Mouse (Mus musculus) MEL (cell line): ENCODE measurements around the gene Nectin2. TPM values are rescaled to one million over a fixed set of nuclear protein-coding genes. Genes with fewer than 3 reads are reported as not detected.

Experiments
- DNase-seq: peaks from one replicate; pipeline ENCODE4 v3.0.0; 2011; ENCODE audit warnings: low read depth, low spot score
- H3K27ac ChIP-seq: 2 replicates; pipeline ENCODE4 v1.5.1; 2012; ENCODE audit warnings: low read depth, mild to moderate bottlenecking, control low read depth, low read length, moderate library complexity; ENCODE audit not compliant: control insufficient read depth
- H3K27me3 ChIP-seq, 2 experiments: fragments of 150-350 bp in 1 of 2; sonication (generic) in 1 of 2; 2 replicates each; pipeline ENCODE4 v1.6.1; 2012; ENCODE audit warnings: low read length in 2 of 2, mild to moderate bottlenecking in 2 of 2, improper control_type of control experiment in 1 of 2, moderate library complexity in 1 of 2; ENCODE audit not compliant: insufficient read depth in 2 of 2, control insufficient read depth in 1 of 2
- H3K36me3 ChIP-seq, 2 experiments: 2 replicates each; pipeline ENCODE4 v1.6.1; 2012 to 2014; ENCODE audit warnings: low read length in 2 of 2, improper control_type of control experiment in 1 of 2, inconsistent platforms in 1 of 2, mild to moderate bottlenecking in 1 of 2; ENCODE audit not compliant: insufficient read depth in 2 of 2, control insufficient read depth in 1 of 2
- H3K4me1 ChIP-seq, 2 experiments: fragments of 150-350 bp in 1 of 2; sonication (generic) in 1 of 2; 2 replicates each; pipeline ENCODE4 v1.6.1; 2012; ENCODE audit warnings: low read length in 2 of 2, improper control_type of control experiment in 1 of 2, mild to moderate bottlenecking in 1 of 2; ENCODE audit not compliant: insufficient read depth in 2 of 2, control insufficient read depth in 1 of 2
- H3K4me3 ChIP-seq, 2 experiments: fragments of 150-350 bp in 1 of 2; sonication (generic) in 1 of 2; 2 replicates each; pipeline ENCODE4 v1.5.1; 2012; ENCODE audit warnings: low read depth in 2 of 2, low read length in 2 of 2, mild to moderate bottlenecking in 2 of 2, moderate library complexity in 2 of 2, control low read depth in 1 of 2, improper control_type of control experiment in 1 of 2; ENCODE audit not compliant: control insufficient read depth in 1 of 2, insufficient read depth in 1 of 2
- H3K79me2 ChIP-seq: 2 replicates; pipeline ENCODE4 v1.6.1; 2012; ENCODE audit warnings: mild to moderate bottlenecking, low read length, moderate library complexity; ENCODE audit not compliant: control insufficient read depth, poor library complexity, insufficient read depth
- H3K9ac ChIP-seq: 2 replicates; pipeline ENCODE4 v1.6.1; 2012; ENCODE audit warnings: low read depth, mild to moderate bottlenecking, control low read depth, low read length, moderate library complexity; ENCODE audit not compliant: control insufficient read depth, poor library complexity, severe bottlenecking
- H3K9me3 ChIP-seq: fragments of 150-350 bp; sonication (generic); replicated peaks from 2 replicates; pipeline ENCODE4 v1.6.1; 2012; ENCODE audit warnings: mild to moderate bottlenecking, low read length, improper control_type of control experiment, moderate library complexity; ENCODE audit not compliant: insufficient read depth
- ELF1 ChIP-seq: IDR thresholded peaks from 2 replicates; pipeline ENCODE4 v1.6.1; 2014; ENCODE audit warnings: low read depth, mild to moderate bottlenecking, inconsistent platforms, low read length, improper control_type of control experiment, moderate library complexity
- EP300 ChIP-seq, 2 experiments: IDR thresholded peaks; 2 replicates each; pipeline ENCODE4 v1.6.1; 2011; ENCODE audit warnings: improper control_type of control experiment in 2 of 2, low read length in 2 of 2, low read depth in 1 of 2, mild to moderate bottlenecking in 1 of 2
- ETS1 ChIP-seq: IDR thresholded peaks from 2 replicates; pipeline ENCODE4 v1.6.1; 2012; ENCODE audit warnings: low read depth, mild to moderate bottlenecking, inconsistent platforms, low read length, improper control_type of control experiment, moderate library complexity
- GABPA ChIP-seq: IDR thresholded peaks from 2 replicates; pipeline ENCODE4 v1.6.1; 2012; ENCODE audit warnings: low read depth, mild to moderate bottlenecking, inconsistent platforms, low read length, improper control_type of control experiment, moderate library complexity
- HCFC1 ChIP-seq: IDR thresholded peaks from 2 replicates; pipeline ENCODE4 v1.6.1; 2012; ENCODE audit warnings: low read depth, mild to moderate bottlenecking, inconsistent platforms, low read length, improper control_type of control experiment, moderate library complexity
- JUND ChIP-seq: IDR thresholded peaks from 2 replicates; pipeline ENCODE4 v1.6.1; 2011; ENCODE audit warnings: low read depth, mild to moderate bottlenecking, improper control_type of control experiment, low read length
- MAX ChIP-seq: IDR thresholded peaks from 2 replicates; pipeline ENCODE4 v1.6.1; 2011; ENCODE audit warnings: low read length, improper control_type of control experiment
- MXI1 ChIP-seq: IDR thresholded peaks from 2 replicates; pipeline ENCODE4 v1.6.1; 2011; ENCODE audit warnings: mild to moderate bottlenecking, low read depth, low read length, improper control_type of control experiment
- POLR2A ChIP-seq, 2 experiments: IDR thresholded peaks; 2 replicates each; pipeline ENCODE4 v1.6.1; 2011 to 2012; ENCODE audit warnings: low read length in 2 of 2, mild to moderate bottlenecking in 2 of 2, control low read depth in 1 of 2, improper control_type of control experiment in 1 of 2, low read depth in 1 of 2, moderate library complexity in 1 of 2; ENCODE audit not compliant: control insufficient read depth in 1 of 2, insufficient read depth in 1 of 2, poor library complexity in 1 of 2
- TAL1 ChIP-seq: IDR thresholded peaks from 2 replicates; pipeline ENCODE4 v1.6.1; 2012; ENCODE audit warnings: mild to moderate bottlenecking, inconsistent platforms, low read length, moderate library complexity, mixed read lengths
- TCF12 ChIP-seq: IDR thresholded peaks from 2 replicates; pipeline ENCODE4 v1.6.1; 2014; ENCODE audit warnings: low read depth, mild to moderate bottlenecking, inconsistent platforms, low read length, improper control_type of control experiment, moderate library complexity
- UBTF ChIP-seq: IDR thresholded peaks from 2 replicates; pipeline ENCODE4 v1.6.1; 2012; ENCODE audit warnings: low read depth, mild to moderate bottlenecking, inconsistent platforms, low read length, improper control_type of control experiment, moderate library complexity, borderline replicate concordance; ENCODE audit not compliant: insufficient read depth
- USF1 ChIP-seq: IDR thresholded peaks from 2 replicates; pipeline ENCODE4 v1.6.1; 2014; ENCODE audit warnings: low read depth, mild to moderate bottlenecking, inconsistent platforms, low read length, improper control_type of control experiment, moderate library complexity
- USF2 ChIP-seq, 2 experiments: IDR thresholded peaks; 2 replicates each; pipeline ENCODE4 v1.6.1; 2011 to 2012; ENCODE audit warnings: improper control_type of control experiment in 2 of 2, low read length in 2 of 2, borderline replicate concordance in 1 of 2, inconsistent platforms in 1 of 2, low read depth in 1 of 2, mild to moderate bottlenecking in 1 of 2; ENCODE audit not compliant: insufficient read depth in 1 of 2
- ZMIZ1 ChIP-seq: IDR thresholded peaks from 2 replicates; pipeline ENCODE4 v1.6.1; 2012; ENCODE audit warnings: low read depth, mild to moderate bottlenecking, inconsistent platforms, low read length, improper control_type of control experiment, moderate library complexity
- ZNF384 ChIP-seq: IDR thresholded peaks from 2 replicates; pipeline ENCODE4 v1.6.1; 2012; ENCODE audit warnings: low read depth, mild to moderate bottlenecking, inconsistent platforms, low read length, improper control_type of control experiment
- polyA plus RNA-seq, 2 experiments: library from polyadenylated mRNA; stranded (reverse) in 1 of 2; unstranded in 1 of 2; fragments of >175 nt in 1 of 2; fragments of >200 nt in 1 of 2; gene quantifications; 2 replicates each; pipeline versions ENCODE4 v1.2.1 to v1.2.4; 2012; ENCODE audit warnings: low replicate concordance in 2 of 2, low read depth in 1 of 2; ENCODE audit not compliant: insufficient read length in 2 of 2, insufficient read depth in 1 of 2, missing spikeins in 1 of 2
- total RNA-seq: library from RNA; depleted of rRNA; stranded (reverse); fragments of 300-350 nt; gene quantifications from 2 replicates; pipeline ENCODE4 v1.2.3, GENCODE M21; 2012

Nectin2 gene
- total and polyA plus RNA-seq, 3 experiments, result 6.9 to 25.6 TPM; not detected in 1

DNA sequence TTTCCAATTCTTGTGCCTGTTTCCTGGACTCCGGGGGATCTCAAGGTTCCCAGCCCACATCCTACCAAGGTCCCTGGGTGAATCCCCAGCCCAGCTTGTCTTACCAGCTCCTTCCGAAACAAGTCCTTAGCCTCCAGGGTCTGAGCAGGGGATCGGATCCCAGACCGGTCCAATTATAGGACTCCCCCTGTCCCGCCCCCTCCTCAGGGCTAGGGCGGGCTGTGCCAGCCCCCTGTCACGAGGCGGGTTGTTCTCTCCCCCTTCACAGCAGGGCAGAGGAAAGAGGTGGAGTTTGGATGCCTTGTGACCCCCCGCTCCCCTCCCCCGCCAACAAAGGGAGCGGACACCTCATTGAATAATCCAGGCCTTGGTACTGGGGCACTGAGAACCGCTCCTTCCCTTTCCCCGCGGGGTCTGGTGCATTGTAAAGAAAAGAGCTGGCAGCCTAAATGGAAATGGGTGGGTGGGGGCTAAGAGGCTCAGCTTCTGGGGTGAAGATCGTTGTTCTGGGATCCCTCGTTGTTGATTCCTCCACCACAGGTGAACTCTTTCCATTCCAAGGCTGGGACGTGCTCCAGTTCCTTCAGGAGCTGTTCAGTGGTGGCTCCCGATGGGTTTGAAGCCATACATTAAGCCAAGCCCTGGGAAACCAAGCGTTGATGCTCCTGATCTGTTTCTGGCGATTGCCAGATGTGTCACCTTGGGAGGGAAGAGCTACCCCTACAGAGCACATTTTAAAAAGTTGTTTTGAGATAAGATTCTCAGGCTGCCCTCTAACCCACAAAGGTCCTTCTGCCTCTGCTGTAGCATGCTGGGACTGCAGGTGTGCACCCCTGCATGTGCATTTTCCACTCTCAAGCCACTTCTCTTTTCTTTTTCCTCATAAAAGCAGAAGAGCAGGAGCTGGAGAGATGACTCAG is 51.1 kb downstream of the Nectin2 start, which contains the start of gene Apoe (continued):
- TF ChIP-seq MXI1 (peak; percentile 39; the same call in 1 of the 2 replicates), JUND (no peak), TCF12 (peak; percentile 82), UBTF (no peak)

DNA sequence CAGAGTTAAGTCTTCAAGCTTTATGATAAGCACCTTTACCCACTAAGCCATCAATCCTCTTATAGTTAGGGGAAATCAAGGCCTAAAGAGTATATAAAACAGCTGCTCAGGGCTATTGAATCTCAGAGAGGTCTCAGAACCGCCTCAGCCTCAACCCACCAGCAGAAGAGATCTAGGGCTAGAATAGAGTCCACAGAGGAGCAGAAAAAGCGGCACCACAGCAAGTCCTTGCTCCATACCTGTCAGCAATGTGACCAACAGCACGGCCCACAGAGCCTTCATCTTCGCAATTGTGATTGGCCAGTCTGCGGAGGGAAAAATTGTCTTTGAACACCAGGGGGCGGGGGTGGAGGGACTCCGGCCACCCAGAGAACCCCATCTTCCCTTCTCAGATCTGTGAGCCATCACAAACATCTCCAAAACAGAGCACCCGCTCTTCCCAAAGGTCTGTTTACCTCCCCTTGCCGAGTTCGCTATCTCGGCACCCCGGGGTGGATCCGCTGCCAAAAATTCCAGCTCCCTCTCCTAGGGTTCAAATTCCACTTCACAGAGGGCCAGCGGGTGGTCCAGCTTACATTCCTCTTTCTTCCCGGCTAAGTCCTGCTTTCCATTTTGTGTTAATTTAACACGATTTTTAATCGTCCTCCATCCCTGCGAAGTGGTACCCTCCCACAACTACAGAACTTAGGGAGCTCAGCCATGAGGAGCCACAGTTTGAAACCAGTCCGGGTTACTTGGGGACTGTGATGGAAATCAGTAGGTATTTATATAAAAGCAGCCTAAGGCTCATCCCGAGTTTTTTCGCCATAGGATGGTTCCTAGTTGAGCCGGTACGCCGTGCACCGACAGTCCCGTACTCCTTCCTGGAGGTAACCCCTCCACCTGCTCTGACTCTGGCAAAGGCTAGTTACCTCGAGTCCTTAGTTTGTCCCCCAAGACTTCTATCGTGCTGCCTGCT is 52.1 kb downstream of the Nectin2 start:
- H3K4me1 ChIP-seq, result peaks cover 14 to 46% of the 10 kb centered on the region in 2 experiments
- peaks cover 2 to 46% of the 10 kb centered on the region in 2 experiments; a peak in 3 of 4 replicates for H3K36me3 ChIP-seq
- TF ChIP-seq USF1 (no peak), POLR2A (IDR thresholded peaks at IDR 0.05; ENCODE audit: control insufficient read depth in 1 of 2, insufficient read depth in 1 of 2, low read depth in 1 of 2, low read length in 2 of 2, poor library complexity in 1 of 2) (no peak; a peak in 1 of 4 replicates), ELF1 (no peak), ETS1 (no peak), TAL1 (no peak), ZMIZ1 (no peak), USF2 (IDR thresholded peaks at IDR 0.05; ENCODE audit: borderline replicate concordance in 1 of 2, insufficient read depth in 1 of 2, low read depth in 1 of 2, low read length in 2 of 2) (no peak), MAX (no peak), EP300 (IDR thresholded peaks at IDR 0.05; ENCODE audit: low read depth in 1 of 2, low read length in 2 of 2) (no peak), ZNF384 (no peak), GABPA (no peak), HCFC1 (no peak)
- TF ChIP-seq, all 39 proteins: peak for 0

More for the DNA sequence above, 52.1 kb downstream of the Nectin2 start:
- H3K9me3 ChIP-seq, result no peaks in the 10 kb centered on the region
- DNase-seq, result no peak
- no peaks in the 10 kb centered on the region for H3K79me2 ChIP-seq
- H3K4me3 ChIP-seq, result no peak overlapping the region
- peak overlapping the region; percentile 54; the same call in 1 of the 2 replicates for H3K27ac ChIP-seq
- no peaks in the 10 kb centered on the region for H3K27me3 ChIP-seq
- H3K9ac ChIP-seq, result no peak overlapping the region
